Mouse (Mus musculus) c-Kit-negative CD71-positive TER-119-positive erythroid progenitor cells, embryonic 14.5 days (primary cell): Measurements from ENCODE around the gene Med17.
"Not testable (repeated sequence)": the region's sequence is repeated elsewhere in the genome, so short reads cannot be mapped to it uniquely, and the experiment has no call there.

Source experiments
- DNase-seq: peaks from one replicate; pipeline ENCODE4 v3.0.0-alpha.2; 2013; ENCODE audit warnings: low read depth, low spot score

Gene Med17

GRCm38 (mm10) chr9:15279649-15280490 is at the start of gene Med17:
Med17 (minus strand) TSS chr9:15279931.
- DNase-seq: peak; percentile 87

DNA sequence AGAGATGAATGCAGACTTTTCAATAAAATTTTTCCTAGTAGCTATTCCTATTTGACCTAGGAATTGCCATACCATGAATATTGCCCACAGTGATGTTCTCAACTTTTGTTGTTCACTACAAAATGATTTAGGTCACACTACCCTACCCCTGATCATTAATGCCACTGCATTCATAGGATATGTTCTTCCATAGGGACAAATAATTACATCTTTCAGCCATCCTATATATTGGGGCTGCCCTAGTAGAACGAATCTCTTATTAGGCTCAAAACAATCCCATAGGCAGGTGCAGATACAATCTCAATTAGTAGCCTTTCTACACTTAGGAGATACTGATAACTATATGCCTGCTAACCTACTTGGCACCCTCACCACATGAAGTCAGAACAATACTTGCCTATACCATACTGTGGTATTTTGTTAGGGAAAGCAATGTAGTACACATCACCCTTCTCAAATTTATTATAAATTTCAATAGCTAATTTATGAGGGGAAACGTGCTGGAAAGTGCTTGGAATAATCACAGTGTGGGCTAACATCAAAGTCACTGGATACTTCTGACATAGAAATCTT is 38.5 kb upstream of the Med17 start:
- DNase-seq: no peak

DNA sequence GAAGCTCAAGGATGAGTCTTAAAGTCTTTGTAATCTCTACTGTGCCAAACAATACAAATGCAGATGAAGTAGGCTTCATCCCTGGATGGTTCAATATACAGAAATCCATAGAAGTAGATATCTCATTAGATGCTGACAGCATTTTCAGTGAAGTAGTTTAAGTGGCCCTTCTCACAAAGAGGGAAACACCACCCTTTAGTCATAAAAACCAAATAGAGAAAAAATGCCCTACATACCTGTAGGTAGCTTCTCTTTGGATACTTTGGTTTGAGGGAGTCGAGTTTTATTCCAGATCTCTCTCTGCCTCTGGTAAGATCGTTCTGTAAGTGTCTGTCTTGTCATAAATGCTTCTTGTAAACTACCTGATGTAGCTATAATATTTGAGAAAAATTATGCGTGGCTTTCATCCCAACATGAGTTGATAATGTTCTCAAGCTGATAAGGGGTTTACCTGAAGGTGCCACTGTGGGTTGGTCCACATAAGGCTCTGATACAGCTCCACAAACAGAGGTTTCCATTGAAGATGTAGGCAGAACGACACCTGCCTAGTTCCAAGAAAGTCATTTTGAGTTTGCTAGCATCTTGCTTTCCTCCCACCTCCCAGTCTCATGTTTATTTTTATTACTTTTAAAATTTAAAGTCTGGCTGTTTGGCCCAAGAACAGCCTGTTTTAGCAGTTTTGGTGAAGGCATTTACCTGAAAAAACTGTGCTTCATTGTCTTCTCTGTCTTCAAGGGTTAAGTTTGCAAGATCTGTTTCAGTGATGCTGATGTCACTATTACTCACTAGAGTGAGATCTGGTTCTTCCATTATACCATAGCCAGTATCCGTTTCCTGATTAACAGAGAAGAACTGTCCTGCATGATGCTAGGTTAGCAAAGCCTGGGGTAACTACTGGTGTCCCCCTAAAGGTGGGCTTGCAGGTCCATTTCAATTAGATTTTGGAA is 37.8 kb upstream of the Med17 start:
- DNase-seq: no peak

DNA sequence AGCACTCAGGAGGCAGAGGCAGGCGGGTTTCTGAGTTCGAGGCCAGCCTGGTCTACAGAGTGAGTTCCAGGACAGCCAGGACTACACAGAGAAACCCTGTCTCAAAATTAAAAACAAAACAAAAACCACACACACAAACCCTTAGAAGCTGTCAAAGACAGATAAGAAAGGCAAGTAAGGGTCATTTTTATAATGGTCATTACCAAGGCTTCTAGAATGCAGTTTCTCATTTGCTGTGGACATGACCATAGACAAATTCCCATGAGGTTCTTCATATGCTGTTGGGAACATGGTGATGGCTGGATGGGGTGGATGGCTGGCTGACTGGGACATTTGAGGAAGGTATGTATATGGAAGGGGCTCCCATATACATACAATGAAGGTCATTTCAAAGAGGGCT is 36.6 kb upstream of the Med17 start:
- not testable (repeated sequence) for DNase-seq

DNA sequence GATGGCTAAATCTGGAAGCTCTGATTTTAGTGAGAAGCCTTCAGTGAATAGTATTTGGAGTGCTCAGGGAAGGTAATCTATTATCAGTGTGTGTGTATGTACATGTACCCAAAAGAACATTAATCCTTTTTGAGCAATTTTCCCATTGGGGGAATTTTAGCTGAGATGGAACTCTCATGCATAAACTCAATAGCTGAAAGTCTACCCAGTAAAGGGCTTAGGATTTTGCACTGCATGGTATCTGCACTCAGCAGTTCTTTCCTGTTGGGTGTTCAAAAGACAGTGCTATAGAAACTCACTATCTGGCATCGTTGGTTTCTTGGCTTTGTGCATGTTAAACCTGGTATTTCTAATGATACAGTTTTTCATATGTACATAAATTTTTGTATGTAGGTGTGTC is 34.9 kb upstream of the Med17 start:
- no peak for DNase-seq

DNA sequence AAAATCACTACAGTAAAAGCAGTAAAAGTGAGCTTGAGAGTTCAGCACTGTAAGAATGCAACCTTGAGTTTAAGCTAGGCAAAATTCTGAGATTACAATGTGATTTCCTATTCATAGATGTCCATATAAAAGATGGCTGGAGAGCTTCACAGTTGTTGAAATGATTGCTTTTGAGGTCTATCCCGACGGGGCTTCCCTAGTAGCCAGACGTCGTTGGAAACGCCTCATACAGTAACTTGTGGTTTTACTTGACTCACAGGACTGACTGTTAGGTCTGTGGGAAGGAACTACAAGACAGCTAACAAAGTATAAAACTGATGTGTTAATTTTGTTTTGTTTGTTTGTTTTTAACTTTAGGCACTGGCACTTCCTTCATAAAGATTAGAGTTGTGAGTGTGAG is 33.9 kb upstream of the Med17 start:
- DNase-seq: no peak

DNA sequence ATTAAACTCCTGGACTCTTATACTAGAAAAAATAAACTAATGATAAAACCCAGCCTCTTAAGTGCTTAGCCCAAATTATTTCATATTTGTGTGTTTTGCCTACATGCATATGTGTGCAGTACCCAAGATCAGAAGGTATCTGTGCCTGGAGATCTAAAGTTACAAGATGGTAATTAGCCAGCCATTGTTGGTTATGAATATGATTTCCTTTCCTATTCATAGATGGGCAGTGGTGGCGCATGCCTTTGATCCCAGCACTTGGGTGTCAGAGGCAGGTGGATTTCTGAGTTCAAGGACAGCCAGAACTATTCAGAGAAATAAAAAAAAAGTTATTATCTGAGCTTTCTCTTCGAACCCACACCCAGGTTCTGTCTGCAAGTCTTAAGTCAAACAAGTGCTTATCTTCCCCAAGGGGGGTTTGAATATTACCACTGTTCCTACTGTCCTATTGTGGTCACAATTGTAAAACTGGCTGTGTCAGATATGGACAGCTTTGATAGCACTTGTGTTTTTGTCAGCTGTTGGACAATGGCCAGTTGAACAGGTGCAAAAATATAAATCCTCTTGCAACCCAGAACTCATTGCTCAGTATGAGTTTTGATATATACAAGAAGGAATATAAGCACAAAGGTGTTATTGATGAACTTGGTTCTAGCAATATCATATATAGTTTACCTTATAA is 32.5 kb upstream of the Med17 start:
- DNase-seq: no peak

DNA sequence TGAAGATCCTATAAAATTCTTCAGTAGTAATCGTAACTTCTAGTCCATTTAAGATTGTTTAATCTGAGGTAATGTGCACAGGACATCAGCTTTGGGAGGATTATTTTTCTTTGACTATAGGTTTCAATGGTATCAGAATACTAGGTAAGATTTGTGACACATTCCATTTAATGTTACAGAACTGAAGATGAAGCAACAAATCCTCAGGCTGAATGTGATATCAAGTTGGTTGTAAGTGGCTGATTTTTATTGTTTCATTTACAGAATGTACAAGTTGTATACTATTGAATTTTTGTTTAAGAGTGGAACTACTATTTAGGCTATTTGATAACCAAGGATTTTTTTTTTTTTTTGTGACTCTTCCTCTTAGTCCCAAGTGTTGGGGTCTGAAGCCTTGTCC is 30.4 kb upstream of the Med17 start:
- DNase-seq: no peak

DNA sequence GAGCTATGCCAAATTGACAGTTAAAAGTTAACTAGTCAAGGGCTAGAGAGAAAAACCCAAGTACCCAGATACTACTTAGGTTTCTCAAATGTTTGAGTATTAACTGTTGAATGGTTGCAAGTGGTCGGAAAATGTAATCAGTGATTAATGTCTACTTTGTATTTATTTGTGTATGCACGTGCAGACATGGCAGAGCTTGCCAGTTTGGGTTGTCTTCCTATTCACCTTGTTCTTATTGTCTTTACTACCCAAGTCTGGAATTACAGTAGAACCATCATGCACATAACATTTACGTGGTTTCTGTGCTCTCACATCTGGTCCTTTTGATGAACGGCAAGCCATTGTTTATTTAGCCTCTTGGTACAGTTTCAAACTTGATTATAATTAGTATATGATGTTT is 29.7 kb upstream of the Med17 start:
- no peak for DNase-seq

GRCm38 (mm10) chr9:15308254-15308653 is 28.5 kb upstream of the Med17 start:
- DNase-seq: no peak

- no peak for DNase-seq
These were observed 27.5 kb upstream of the Med17 start for GRCm38 (mm10) chr9:15307257-15307656.

- DNase-seq: no peak
These were observed 26.8 kb upstream of the Med17 start, which contains the start of gene 4931406C07Rik for GRCm38 (mm10) chr9:15306398-15307119. 4931406C07Rik (minus strand) TSS chr9:15306448.

DNA sequence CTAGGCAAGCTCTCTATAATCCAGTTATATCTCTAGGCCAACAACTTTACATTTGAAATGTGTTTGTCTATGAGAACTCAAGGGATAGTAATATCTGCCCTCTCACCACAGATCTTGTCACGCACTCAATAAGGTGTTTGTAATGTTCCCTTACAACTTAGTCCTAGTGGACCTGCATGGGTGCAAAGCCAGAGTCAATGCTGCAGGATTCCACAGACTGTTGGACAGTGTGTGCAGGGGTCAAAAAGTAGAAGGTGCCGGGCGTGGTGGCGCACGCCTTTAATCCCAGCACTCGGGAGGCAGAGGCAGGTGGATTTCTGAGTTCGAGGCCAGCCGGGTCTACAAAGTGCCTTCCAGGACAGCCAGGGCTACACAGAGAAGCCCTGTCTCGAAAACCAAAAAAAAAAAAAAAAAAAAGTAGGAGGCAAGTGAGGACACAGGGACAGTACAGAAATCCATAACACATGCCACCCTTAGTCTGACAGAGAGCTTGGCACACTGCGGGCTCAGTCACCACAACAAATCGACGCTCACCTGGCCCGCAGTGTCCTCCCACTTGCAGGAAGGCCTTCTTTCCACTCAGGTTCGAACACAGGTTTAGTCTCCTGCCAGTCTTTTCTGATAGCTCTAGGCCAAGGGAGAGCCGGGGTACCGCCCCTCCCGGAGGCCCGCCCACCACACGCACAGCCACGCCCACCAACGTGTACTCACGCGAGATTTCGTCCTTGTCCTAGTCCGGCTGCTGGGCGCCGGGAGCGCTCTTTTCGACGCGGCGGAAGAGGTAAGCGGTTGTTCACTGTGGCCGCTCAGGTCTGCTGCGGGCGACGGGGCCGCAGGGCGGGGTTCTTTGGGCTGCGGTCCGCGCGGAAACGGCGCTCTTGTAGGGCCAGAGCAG is 26.0 kb upstream of the Med17 start, which contains the start of gene Taf1d:
Gene Taf1d (plus strand): TSS at position 712 of the 895 bp plus-strand sequence.
- peak; percentile 93 for DNase-seq

DNA sequence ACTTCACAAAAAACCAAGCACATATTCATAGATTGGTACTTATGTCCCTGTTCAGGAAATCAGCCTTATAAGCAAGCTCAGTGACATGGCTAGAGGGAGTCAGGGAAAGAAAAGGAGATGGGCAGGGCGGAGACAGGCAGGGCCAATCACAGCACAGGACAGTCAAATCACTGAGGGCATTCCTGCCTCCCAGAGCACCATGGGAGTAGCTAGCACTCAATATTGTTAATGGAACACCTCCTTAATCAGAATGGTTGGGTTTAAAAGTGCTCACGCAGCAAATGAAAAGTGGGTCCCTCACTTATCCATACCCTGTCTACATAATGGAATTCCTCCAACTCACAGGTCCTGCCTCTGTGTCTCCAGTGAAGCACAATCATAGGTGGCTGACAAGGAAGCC is 23.1 kb upstream of the Med17 start:
- no peak for DNase-seq

- DNase-seq: not testable (repeated sequence)
These were observed 22.3 kb upstream of the Med17 start for GRCm38 (mm10) chr9:15302006-15302405.

- no peak for DNase-seq
These were observed 21.7 kb upstream of the Med17 start for GRCm38 (mm10) chr9:15301399-15301798.

- no peak for DNase-seq
These were observed 20.3 kb upstream of the Med17 start for GRCm38 (mm10) chr9:15300056-15300455.

DNA sequence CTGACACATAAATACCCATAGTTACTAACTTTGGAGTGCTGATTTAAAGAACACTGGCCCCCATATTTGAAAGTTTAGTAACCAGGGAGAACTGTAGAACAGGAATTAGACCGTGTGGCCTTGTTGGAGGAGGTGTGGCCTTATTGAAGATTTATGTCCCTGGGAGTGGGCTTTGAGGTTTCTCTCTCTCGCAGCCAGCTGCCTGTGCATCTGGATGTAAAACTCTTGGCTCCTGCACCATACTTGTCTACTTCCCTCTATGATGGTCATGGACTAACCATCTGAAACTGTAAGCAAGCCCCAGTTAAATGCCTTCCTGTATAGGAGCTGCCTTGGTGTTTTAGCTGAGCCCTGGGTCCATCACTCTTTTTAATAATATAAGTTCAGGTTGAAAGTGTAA is 18.7 kb upstream of the Med17 start:
- DNase-seq: no peak

GRCm38 (mm10) chr9:15297112-15297511 is 17.4 kb upstream of the Med17 start:
- DNase-seq: no peak

GRCm38 (mm10) chr9:15289251-15289650 is 9.5 kb upstream of the Med17 start:
- DNase-seq: no peak
